Comparison of ENCODE assay signal across 16 mouse cellular contexts in the genomic region with DNA sequence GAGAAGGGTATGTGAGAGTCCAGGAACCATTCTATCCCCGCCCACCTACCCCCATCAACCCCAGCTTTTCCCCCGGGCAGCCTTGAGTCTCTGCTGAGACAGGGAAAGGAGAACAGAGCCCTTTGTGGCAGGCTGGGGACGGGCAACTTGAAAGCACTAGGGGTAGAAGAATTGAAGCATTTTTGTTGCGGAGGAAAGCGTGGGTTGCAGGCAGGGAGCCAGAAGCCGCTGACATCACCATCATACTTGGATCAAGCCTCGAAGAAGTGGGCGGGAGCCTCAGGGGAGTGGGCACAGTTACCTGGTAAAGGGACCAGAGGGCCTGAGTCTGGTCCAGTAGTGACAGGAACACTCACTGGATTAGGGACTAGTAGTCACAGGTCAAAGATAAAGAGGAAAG. TPM values are rescaled to one million over a fixed set of nuclear protein-coding genes. Genes with fewer than 3 reads are reported as not detected.
A peak's percentile ranks its signal among the peaks of the same experiment; 100 is the strongest.
DNase-seq lines count a peak whose midpoint lies in the region; ATAC-seq lines count a peak whose summit lies in the region.
"Had no signal": no experiment of that assay in that cellular context is flagged by ENCODE, and none has a peak within 500 bp of the region (broad histone marks: within the 10 kb centered on the region; RNA-seq: fewer than 3 reads in every experiment).

No protein-coding gene starts in this region.

- no peaks in the 10 kb centered on the region for H3K9me3 ChIP-seq in heart, embryonic 12.5 days (replicated peaks)
- H3K9me3 ChIP-seq in forebrain, embryonic 10.5 days, result no peaks in the 10 kb centered on the region
- H3K9me3 ChIP-seq in midbrain, embryonic 13.5 days, result no peaks in the 10 kb centered on the region
- H3K9me3 ChIP-seq: intestine, embryonic 15.5 days; limb, embryonic 13.5 days had no signal

- no peaks in the 10 kb centered on the region for H3K36me3 ChIP-seq in heart, embryonic 12.5 days
- H3K36me3 ChIP-seq in forebrain, embryonic 10.5 days (replicated peaks), result no peaks in the 10 kb centered on the region
- H3K36me3 ChIP-seq in midbrain, embryonic 13.5 days, result no peaks in the 10 kb centered on the region
- H3K36me3 ChIP-seq: intestine, embryonic 15.5 days; limb, embryonic 13.5 days had no signal

- 53% methylated on average over 8 of the region's 8 CpGs for WGBS in heart, embryonic 12.5 days
- WGBS in forebrain, embryonic 10.5 days, result 70% methylated on average over 8 of the region's 8 CpGs
- 71% methylated on average over 8 of the region's 8 CpGs for WGBS in midbrain, embryonic 13.5 days

- H3K4me3 ChIP-seq in heart, embryonic 12.5 days, result no peak overlapping the region
- H3K4me3 ChIP-seq in forebrain, embryonic 10.5 days, result no peak overlapping the region
- no peak overlapping the region for H3K4me3 ChIP-seq in midbrain, embryonic 13.5 days (replicated peaks)
- H3K4me3 ChIP-seq: intestine, embryonic 15.5 days; limb, embryonic 13.5 days had no signal

- no peak overlapping the region for H3K27ac ChIP-seq in heart, embryonic 12.5 days (ENCODE audit: poor library complexity, severe bottlenecking)
- no peak overlapping the region for H3K27ac ChIP-seq in forebrain, embryonic 10.5 days
- no peak overlapping the region for H3K27ac ChIP-seq in midbrain, embryonic 13.5 days
- H3K27ac ChIP-seq: intestine, embryonic 15.5 days; limb, embryonic 13.5 days; stomach, postnatal 0 days had no signal

- H3K4me1 ChIP-seq in heart, embryonic 12.5 days (replicated peaks), result peaks cover 3% of the 10 kb centered on the region
- H3K4me1 ChIP-seq in forebrain, embryonic 10.5 days, result no peaks in the 10 kb centered on the region
- H3K4me1 ChIP-seq in midbrain, embryonic 13.5 days (replicated peaks), result no peaks in the 10 kb centered on the region
- H3K4me1 ChIP-seq: intestine, embryonic 15.5 days had no signal

- DNase-seq in heart, postnatal 4 days, result peak; percentile 44
- DNase-seq in frontal cortex, postnatal 36 days (ENCODE audit: low spot score in 2 of 2), result peak; percentile 48 to 62
- DNase-seq in naive thymus-derived CD4-positive, alpha-beta T cell, adult 2 months (ENCODE audit: low read depth), result peak; percentile 48
- DNase-seq in forebrain, embryonic 10.5 days (ENCODE audit: extremely low spot score, low spot score), result no peak
- DNase-seq: adrenal gland, postnatal 14 days; cerebellum, adult 2 months; kidney, postnatal 36 days; lung, adult 2 months had no signal

- H3K4me2 ChIP-seq in heart, embryonic 12.5 days, result no peak overlapping the region
- H3K4me2 ChIP-seq in midbrain, embryonic 13.5 days (replicated peaks), result no peak overlapping the region
- H3K4me2 ChIP-seq: intestine, embryonic 15.5 days; limb, embryonic 13.5 days had no signal

- no peak overlapping the region for H3K9ac ChIP-seq in heart, embryonic 12.5 days
- no peak overlapping the region for H3K9ac ChIP-seq in midbrain, embryonic 13.5 days (replicated peaks)
- H3K9ac ChIP-seq: intestine, embryonic 15.5 days; limb, embryonic 13.5 days had no signal

- no peak for ATAC-seq in heart, embryonic 12.5 days (ENCODE audit: insufficient number of reproducible peaks, low FRiP score)
- ATAC-seq in CD4-positive, CD25-positive, alpha-beta regulatory T cell, adult 4 months, result peak; percentile 37
- ATAC-seq in midbrain, embryonic 13.5 days, result no peak
- ATAC-seq: forebrain, embryonic 16.5 days; intestine, embryonic 15.5 days had no signal

- H3K27me3 ChIP-seq in heart, embryonic 12.5 days (replicated peaks), result no peaks in the 10 kb centered on the region
- H3K27me3 ChIP-seq in forebrain, embryonic 10.5 days (ENCODE audit: poor library complexity, severe bottlenecking), result no peaks in the 10 kb centered on the region
- no peaks in the 10 kb centered on the region for H3K27me3 ChIP-seq in midbrain, embryonic 13.5 days
- H3K27me3 ChIP-seq: CH12.LX; intestine, embryonic 15.5 days; limb, embryonic 13.5 days had no signal

RNA-seq across cellular contexts. Expression of a gene that starts 23.1 kb away (rescaled TPM):
- total RNA-seq in heart, postnatal 4 days (2021), result 1 to 10 TPM; 1.2 to 1.5 TPM
- polyA plus RNA-seq in heart, embryonic 12.5 days (2016; fragmentation: Nextera tagmentation; extraction: Ambion mirVana), result 0.88 and 0.99 TPM in 2 replicates
- polyA plus RNA-seq in CD4-positive, CD25-positive, alpha-beta regulatory T cell, adult 4 months (2017; shearing (Covaris generic)), result 10 to 100 TPM; 49.2 to 69.1 TPM
- polyA plus RNA-seq in forebrain, embryonic 10.5 days (2016; fragmentation: Nextera tagmentation; extraction: Ambion mirVana), result 0.05 TPM in 1 of 2 replicates, not detected in the other
- polyA plus RNA-seq in midbrain, embryonic 13.5 days (2015; fragmentation: Nextera tagmentation; extraction: Ambion mirVana), result 0.17 and 0.24 TPM in 2 replicates

RNA-seq across cellular contexts. Expression of a gene that starts 36.5 kb away (rescaled TPM):
- 10 to 100 TPM; 23.3 to 23.8 TPM for total RNA-seq in heart, postnatal 4 days (2021)
- 57.0 and 57.1 TPM in 2 replicates for polyA plus RNA-seq in heart, embryonic 12.5 days (2016; fragmentation: Nextera tagmentation; extraction: Ambion mirVana)
- polyA plus RNA-seq in CD4-positive, CD25-positive, alpha-beta regulatory T cell, adult 4 months (2017; shearing (Covaris generic)), result 10 to 100 TPM; 46.6 to 51.0 TPM
- 64.7 and 69.7 TPM in 2 replicates for polyA plus RNA-seq in forebrain, embryonic 10.5 days (2016; fragmentation: Nextera tagmentation; extraction: Ambion mirVana)
- 70.7 and 73.2 TPM in 2 replicates for polyA plus RNA-seq in midbrain, embryonic 13.5 days (2015; fragmentation: Nextera tagmentation; extraction: Ambion mirVana)

Comparison
In these comparisons a context has a peak if more than half of its experiments do, and no peak if none do; other contexts are left out.
1. RNA of a gene that starts 23.1 kb away (polyA plus RNA-seq): 49.2 to 69.1 TPM in CD4-positive, CD25-positive, alpha-beta regulatory T cell, adult 4 months; 0.88 to 0.99 TPM in heart, embryonic 12.5 days, 0.17 to 0.24 TPM in midbrain, embryonic 13.5 days and 0.05 TPM in forebrain, embryonic 10.5 days; every median in the first group is over 10 times any median in the second.